Mouse (Mus musculus) limb, embryonic 15.5 days (tissue): Measurements from ENCODE around the gene Gm26920. TPM values are rescaled to one million over a fixed set of nuclear protein-coding genes. Genes with fewer than 3 reads are reported as not detected.

Source experiments
- ATAC-seq: fragments of 200-750 bp; cut with Nextera tagmentation; 2 replicates; pipeline ENCODE4 v1.8.0; 2017; ENCODE audit warnings: low read depth, moderate TSS enrichment; ENCODE audit not compliant: insufficient number of reproducible peaks, low FRiP score, low TSS enrichment
- H3K27ac ChIP-seq: fragments of 300-500 bp; sonication (generic); 2 replicates; pipeline ENCODE4 v1.5.1; 2015; ENCODE audit warnings: moderate library complexity, mild to moderate bottlenecking, inconsistent platforms
- H3K27me3 ChIP-seq: fragments of 300-500 bp; sonication (generic); 2 replicates; pipeline ENCODE4 v1.6.1; 2015; ENCODE audit warnings: inconsistent platforms
- H3K36me3 ChIP-seq: fragments of 300-500 bp; sonication (generic); 2 replicates; pipeline ENCODE4 v1.6.1; 2015; ENCODE audit warnings: inconsistent platforms
- H3K4me1 ChIP-seq: fragments of 300-500 bp; sonication (generic); 2 replicates; pipeline ENCODE4 v1.6.1; 2015; ENCODE audit warnings: inconsistent platforms
- H3K4me2 ChIP-seq: fragments of 300-500 bp; sonication (generic); 2 replicates; pipeline ENCODE4 v1.6.1; 2015; ENCODE audit warnings: mild to moderate bottlenecking, inconsistent platforms
- H3K4me3 ChIP-seq: fragments of 300-500 bp; sonication (generic); 2 replicates; pipeline ENCODE4 v1.5.1; 2015; ENCODE audit warnings: mild to moderate bottlenecking, inconsistent platforms
- H3K9ac ChIP-seq: fragments of 300-500 bp; sonication (generic); 2 replicates; pipeline ENCODE4 v1.6.1; 2015; ENCODE audit warnings: inconsistent platforms
- H3K9me3 ChIP-seq: fragments of 300-500 bp; sonication (generic); 2 replicates; pipeline ENCODE4 v1.6.1; 2016; ENCODE audit warnings: inconsistent platforms
- WGBS: fragments of 180-500 bp; shearing (Covaris S2); methylation state at CpG from one replicate; pipeline ENCODE4 v1.1.7; 2015; 5-methylcytosine and 5-hydroxymethylcytosine counted together
- polyA plus RNA-seq: library from polyadenylated mRNA; unstranded; fragments of >200 nt; fragmentation: Nextera tagmentation; extraction: Ambion mirVana; gene quantifications from 2 replicates; pipeline ENCODE4 v1.2.1, GENCODE M21; 2015

Gm26920 gene
- polyA plus RNA-seq, 1 experiment from 2014 or later = 1.1 TPM

GRCm38 (mm10) chr7:30093918-30094415 is 3.8 kb upstream of the Gm26920 start:
- Histone ChIP-seq H3K36me3 (peaks cover 15% of the 10 kb centered on the region), H3K27ac (peak overlapping the region; percentile 99; the same call in 1 of the 2 replicates), H3K9ac (no peak overlapping the region), H3K4me2 (peak overlapping the region; percentile 48), H3K4me1 (peaks cover 13% of the 10 kb centered on the region), H3K9me3 (no peaks in the 10 kb centered on the region), H3K27me3 (no peaks in the 10 kb centered on the region), H3K4me3 (peak overlapping the region; percentile 62)
- ATAC-seq = no peak
- 70% methylated on average over 6 of the region's 6 CpGs for WGBS

GRCm38 (mm10) chr7:30092666-30093065 is 2.5 kb upstream of the Gm26920 start:
- no peak overlapping the region for H3K4me3 ChIP-seq
- WGBS = 79% methylated on average over 9 of the region's 9 CpGs
- H3K4me2 ChIP-seq = no peak overlapping the region
- H3K9me3 ChIP-seq = no peaks in the 10 kb centered on the region
- no peak overlapping the region for H3K27ac ChIP-seq
- no peaks in the 10 kb centered on the region for H3K27me3 ChIP-seq
- H3K36me3 ChIP-seq = peaks cover 5% of the 10 kb centered on the region; the same call in 1 of the 2 replicates
- no peak for ATAC-seq
- H3K4me1 ChIP-seq = peaks cover 24% of the 10 kb centered on the region
- no peak overlapping the region for H3K9ac ChIP-seq

GRCm38 (mm10) chr7:30090970-30091585 is 868 bp upstream of the Gm26920 start:
- H3K36me3 ChIP-seq = peaks cover 11% of the 10 kb centered on the region
- whole genome bisulfite sequencing = 5% methylated on average over 9 of the region's 9 CpGs
- peak overlapping the region; percentile 73 for H3K4me2 ChIP-seq
- H3K9ac ChIP-seq = no peak overlapping the region
- no peak for ATAC-seq
- H3K27ac ChIP-seq = peak overlapping the region; percentile 87
- no peaks in the 10 kb centered on the region for H3K9me3 ChIP-seq
- no peaks in the 10 kb centered on the region for H3K27me3 ChIP-seq
- peak overlapping the region; percentile 62 for H3K4me3 ChIP-seq
- H3K4me1 ChIP-seq = peaks cover 25% of the 10 kb centered on the region

- peak overlapping the region; percentile 73 for H3K4me2 ChIP-seq
- peaks cover 28% of the 10 kb centered on the region for H3K36me3 ChIP-seq
- ATAC-seq = no peak
- no peaks in the 10 kb centered on the region for H3K27me3 ChIP-seq
- H3K9ac ChIP-seq = peak overlapping the region; percentile 61
- H3K4me3 ChIP-seq = peak overlapping the region; percentile 62
- WGBS = 15% methylated on average over 6 of the region's 6 CpGs
- H3K4me1 ChIP-seq = peaks cover 25% of the 10 kb centered on the region
- no peaks in the 10 kb centered on the region; the same call in 1 of the 2 replicates for H3K9me3 ChIP-seq
- H3K27ac ChIP-seq = no peak overlapping the region
Observed at GRCm38 (mm10) chr7:30089405-30089804, 805 bp downstream of the Gm26920 start.

- no peak overlapping the region for H3K9ac ChIP-seq
- 83% methylated on average over 9 of the region's 9 CpGs for WGBS
- H3K27ac ChIP-seq = no peak overlapping the region
- H3K36me3 ChIP-seq = peaks cover 35% of the 10 kb centered on the region
- H3K4me1 ChIP-seq = peaks cover 18% of the 10 kb centered on the region
- no peaks in the 10 kb centered on the region for H3K27me3 ChIP-seq
- H3K9me3 ChIP-seq = no peaks in the 10 kb centered on the region; the same call in 1 of the 2 replicates
- no peak for ATAC-seq
- H3K4me2 ChIP-seq = no peak overlapping the region
- H3K4me3 ChIP-seq = no peak overlapping the region
Observed at GRCm38 (mm10) chr7:30086524-30086923, 3.7 kb downstream of the Gm26920 start.

- Histone ChIP-seq H3K4me3 (peak within 1 kb of the TSS; percentile 88), H3K4me1 (0 out of 2 replicates have a peak, but pooled peaks cover 3% of the 10 kb centered on the region), H3K27ac (peak within 1 kb of the TSS; percentile 84), H3K27me3 (no peaks in the 10 kb centered on the region), H3K9ac (peak within 1 kb of the TSS; percentile 82), H3K9me3 (no peaks in the 10 kb centered on the region), H3K4me2 (peak within 1 kb of the TSS; percentile 93), H3K36me3 (peaks cover 22% of the 10 kb centered on the region)
- ATAC-seq = peak; percentile 69
- under 1% methylated on average over 50 of the region's 50 CpGs for WGBS
Observed at GRCm38 (mm10) chr7:30072146-30073028, 17.8 kb downstream of the Gm26920 start, which contains the start of gene Zfp82. Gene Zfp82 (minus strand): TSS chr7:30072900.

GRCm38 (mm10) chr7:30064622-30065021 is 25.6 kb downstream of the Gm26920 start:
- H3K4me3 ChIP-seq = no peak overlapping the region
- no peaks in the 10 kb centered on the region for H3K4me1 ChIP-seq
- H3K27me3 ChIP-seq = no peaks in the 10 kb centered on the region
- no peaks in the 10 kb centered on the region for H3K9me3 ChIP-seq
- H3K9ac ChIP-seq = no peak overlapping the region
- no peak overlapping the region for H3K27ac ChIP-seq
- WGBS = 84% methylated on average over 5 of the region's 5 CpGs
- H3K4me2 ChIP-seq = no peak overlapping the region
- ATAC-seq = no peak
- H3K36me3 ChIP-seq = peaks cover 58% of the 10 kb centered on the region

- Histone ChIP-seq H3K4me3 (no peak overlapping the region), H3K4me2 (no peak overlapping the region), H3K36me3 (peaks cover 63% of the 10 kb centered on the region), H3K4me1 (no peaks in the 10 kb centered on the region), H3K27me3 (no peaks in the 10 kb centered on the region), H3K27ac (no peak overlapping the region), H3K9ac (no peak overlapping the region), H3K9me3 (no peaks in the 10 kb centered on the region)
- no peak for ATAC-seq
- 89% methylated on average over 5 of the region's 5 CpGs for WGBS
Observed at GRCm38 (mm10) chr7:30062478-30062877, 27.7 kb downstream of the Gm26920 start.

GRCm38 (mm10) chr7:30060341-30060740 is 29.9 kb downstream of the Gm26920 start:
- Histone ChIP-seq H3K9me3 (no peaks in the 10 kb centered on the region), H3K4me2 (no peak overlapping the region), H3K36me3 (peaks cover 74% of the 10 kb centered on the region), H3K4me1 (no peaks in the 10 kb centered on the region), H3K4me3 (no peak overlapping the region), H3K9ac (no peak overlapping the region), H3K27me3 (no peaks in the 10 kb centered on the region), H3K27ac (0 out of 2 replicates have a peak overlapping the region, but pooled peaks have one; percentile 2)
- no peak for ATAC-seq
- WGBS = 72% methylated on average over 6 of the region's 6 CpGs

- Histone ChIP-seq H3K27me3 (no peaks in the 10 kb centered on the region), H3K27ac (peak overlapping the region; percentile 22), H3K9ac (no peak overlapping the region), H3K4me3 (no peak overlapping the region), H3K4me2 (no peak overlapping the region), H3K9me3 (no peaks in the 10 kb centered on the region), H3K36me3 (peaks cover 33% of the 10 kb centered on the region), H3K4me1 (peaks cover 16% of the 10 kb centered on the region)
- 7% methylated on average over 3 of the region's 3 CpGs for WGBS
- ATAC-seq = no peak
Observed at GRCm38 (mm10) chr7:30053591-30053990, 36.6 kb downstream of the Gm26920 start.

GRCm38 (mm10) chr7:30050882-30051548 is 39.2 kb downstream of the Gm26920 start, which contains the start of gene Zfp14:
Gene Zfp14 (minus strand): TSS chr7:30051380.
- H3K9ac ChIP-seq = peak within 1 kb of the TSS; percentile 62
- H3K4me1 ChIP-seq = peaks cover 16% of the 10 kb centered on the region
- H3K4me3 ChIP-seq = peak within 1 kb of the TSS; percentile 73
- H3K27ac ChIP-seq = peak within 1 kb of the TSS; percentile 69
- under 1% methylated on average over 40 of the region's 40 CpGs for WGBS
- no peaks in the 10 kb centered on the region for H3K27me3 ChIP-seq
- H3K36me3 ChIP-seq = peaks cover 14% of the 10 kb centered on the region
- H3K9me3 ChIP-seq = no peaks in the 10 kb centered on the region
- H3K4me2 ChIP-seq = peak within 1 kb of the TSS; percentile 71
- peak; percentile 93 for ATAC-seq
